Mouse (Mus musculus) cerebellum, adult 9-10 months (tissue): ENCODE measurements around the gene Dock10.

Source experiments
- DNase-seq: peaks from one replicate; pipeline ENCODE4 v3.0.0; 2022

Dock10 gene

DNA sequence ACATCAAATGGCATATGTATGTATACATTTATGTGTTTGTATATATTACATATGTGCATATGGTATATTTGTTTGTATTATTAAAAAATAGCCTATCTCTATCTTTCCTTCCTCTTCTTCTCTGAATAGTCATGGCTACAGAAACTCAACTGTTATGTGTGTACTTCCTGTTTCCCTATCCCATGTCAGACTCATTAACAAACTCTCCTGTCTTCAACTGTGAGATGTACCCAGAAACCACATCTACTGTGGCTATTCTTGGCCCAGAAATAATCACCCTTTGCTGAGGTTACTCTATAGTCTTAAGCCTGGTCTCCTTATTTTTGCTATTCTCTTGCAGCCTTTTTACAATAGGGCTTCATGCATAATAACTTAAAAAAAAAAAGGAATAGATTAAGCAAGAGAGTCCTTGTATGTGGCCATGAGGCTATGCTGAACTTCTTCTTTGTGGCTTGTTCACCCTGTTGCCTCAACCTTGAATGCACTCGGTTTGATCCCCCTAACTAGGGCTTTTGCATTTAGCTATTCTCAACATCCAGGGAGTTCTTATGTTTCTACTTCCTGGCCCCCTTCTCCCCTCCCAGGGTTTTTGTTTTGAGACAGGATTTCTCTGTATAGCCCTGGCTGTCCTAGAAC, 306.3 kb downstream of the Dock10 start:
- no peak for DNase-seq
